Mouse (Mus musculus) thymus, adult 2 months (tissue): ENCODE results near the gene Upk1b.

ENCODE experiments used
- CTCF ChIP-seq: fragments of 200-500 bp; IDR thresholded peaks from 2 replicates; pipeline ENCODE4 v1.5.1; 2012; ENCODE audit warnings: mild to moderate bottlenecking, control low read depth, low read length, moderate library complexity, borderline replicate concordance; ENCODE audit not compliant: control insufficient read depth, poor library complexity, insufficient read depth; ENCODE audit errors: extremely low read depth
- POLR2A ChIP-seq: fragments of 200-500 bp; IDR thresholded peaks from 2 replicates; pipeline ENCODE4 v1.6.1; 2012; ENCODE audit warnings: mild to moderate bottlenecking, low read length, control low read depth, moderate library complexity; ENCODE audit not compliant: control insufficient read depth, poor library complexity, insufficient read depth; ENCODE audit errors: extremely low read depth

- TF ChIP-seq CTCF: no peak
- no peak for TF ChIP-seq POLR2A
Observed at GRCm38 (mm10) chr16:38724974-38725373, 75.2 kb downstream of the Upk1b start.
